Mouse (Mus musculus) liver, adult 10 weeks (tissue): Measurements from ENCODE around the gene C5ar2. TPM values are rescaled to one million over a fixed set of nuclear protein-coding genes. Genes with fewer than 3 reads are reported as not detected.

Source experiments
- polyA plus RNA-seq: library from polyadenylated mRNA; stranded (reverse); fragments of 350-450 nt; fragmentation: Illumina TruSeq; extraction: RNeasy Lipid Tissue Mini Kit (QIAGEN cat#74804); gene quantifications from one replicate; pipeline ENCODE4 v1.2.3, GENCODE M21; 2014; ENCODE audit warnings: low read depth, low replicate concordance

Gene C5ar2
- 0.93 TPM for polyA plus RNA-seq

GRCm38 (mm10) chr7:16244067-16244466, at the start of gene C5ar2:
TSS of gene C5ar2 (minus strand) at chr7:16244154.

GRCm38 (mm10) chr7:16286026-16286961, 42.3 kb upstream of the C5ar2 start, which contains the start of gene Ccdc9:
TSS of gene Ccdc9 (minus strand) at chr7:16286795.

GRCm38 (mm10) chr7:16273081-16273765, 29.3 kb upstream of the C5ar2 start, which contains the start of gene Inafm1:
TSS of gene Inafm1 (minus strand) at chr7:16273617.

GRCm38 (mm10) chr7:16259110-16259590, 15.2 kb upstream of the C5ar2 start, which contains the start of gene C5ar1:
TSS of gene C5ar1 (minus strand) at chr7:16259540.

GRCm38 (mm10) chr7:16221582-16222272, 22.2 kb downstream of the C5ar2 start, which contains the start of gene Dhx34:
TSS of gene Dhx34 (minus strand) at chr7:16222037.

Other genes with a start within 250 kb of the C5ar2 start
- gene Bicra, start 196.2 kb downstream of the C5ar2 start, polyA plus RNA-seq: 0.26 TPM
- not detected for gene Zfp541, start 182.3 kb downstream of the C5ar2 start, polyA plus RNA-seq
- gene Napa, start 145.7 kb downstream of the C5ar2 start, polyA plus RNA-seq: 16.1 TPM
- gene Kptn, start 124.3 kb downstream of the C5ar2 start, polyA plus RNA-seq: 6.3 TPM
- not detected for gene Slc8a2, start 114.3 kb downstream of the C5ar2 start, polyA plus RNA-seq
- not detected for gene Meis3, start 69.1 kb downstream of the C5ar2 start, polyA plus RNA-seq
- 0.34 TPM for gene Dhx34, start 22.1 kb downstream of the C5ar2 start, polyA plus RNA-seq
- gene C5ar1, start 15.4 kb upstream of the C5ar2 start, polyA plus RNA-seq: 0.64 TPM
- gene Inafm1, start 29.5 kb upstream of the C5ar2 start, polyA plus RNA-seq: 0.40 TPM
- 9.4 TPM for gene Ccdc9, start 42.6 kb upstream of the C5ar2 start, polyA plus RNA-seq
- not detected for gene Bbc3, start 64.2 kb upstream of the C5ar2 start, polyA plus RNA-seq
- 20.8 TPM for gene Sae1, start 143.7 kb upstream of the C5ar2 start, polyA plus RNA-seq
- 2.2 TPM for gene Zc3h4, start 156.8 kb upstream of the C5ar2 start, polyA plus RNA-seq
- not detected for gene Tmem160, start 208.6 kb upstream of the C5ar2 start, polyA plus RNA-seq
- not detected for gene Npas1, start 233.6 kb upstream of the C5ar2 start, polyA plus RNA-seq